Mouse (Mus musculus): ENCODE measurements around the gene Traf1. TPM values are rescaled to one million over a fixed set of nuclear protein-coding genes. Genes with fewer than 3 reads are reported as not detected.

Traf1 gene
- polyA plus RNA-seq, 1 experiment from 2014 or later, result 1.8 TPM

GRCm38 (mm10) chr2:34982906-34983698, 21.5 kb upstream of the Traf1 start:
- H3K27me3 ChIP-seq (replicated peaks; ENCODE audit: control insufficient read depth, insufficient read depth, low read length), result no peaks in the 10 kb centered on the region
- 67% methylated on average over 11 of the region's 11 CpGs for WGBS
- no peak overlapping the region for H3K27ac ChIP-seq (ENCODE audit: low read length)
- H3K4me2 ChIP-seq (ENCODE audit: low read length), result no peak overlapping the region
- ATAC-seq, result no peak
- no peaks in the 10 kb centered on the region for H3K36me3 ChIP-seq (ENCODE audit: control insufficient read depth, insufficient read depth)
- H3K4me1 ChIP-seq (replicated peaks; ENCODE audit: control insufficient read depth, insufficient read depth, low read length), result peaks cover 9% of the 10 kb centered on the region
- no peak overlapping the region for H3K9ac ChIP-seq (replicated peaks; ENCODE audit: low read depth, low read length)
- no peaks in the 10 kb centered on the region for H3K9me3 ChIP-seq (ENCODE audit: control insufficient read depth, low read length)
- no peak overlapping the region for H3K4me3 ChIP-seq (replicated peaks; ENCODE audit: low read length)

GRCm38 (mm10) chr2:34982096-34982724, 20.6 kb upstream of the Traf1 start:
- peaks cover 9% of the 10 kb centered on the region for H3K4me1 ChIP-seq (replicated peaks; ENCODE audit: control insufficient read depth, insufficient read depth, low read length)
- no peaks in the 10 kb centered on the region for H3K27me3 ChIP-seq (replicated peaks; ENCODE audit: control insufficient read depth, insufficient read depth, low read length)
- ATAC-seq, result 0 out of 2 replicates have a peak, but pooled peaks have one; percentile 36
- no peak overlapping the region for H3K4me2 ChIP-seq (ENCODE audit: low read length)
- no peaks in the 10 kb centered on the region for H3K9me3 ChIP-seq (ENCODE audit: control insufficient read depth, low read length)
- no peak overlapping the region for H3K27ac ChIP-seq (ENCODE audit: low read length)
- WGBS, result 30% methylated on average over 14 of the region's 14 CpGs
- no peak overlapping the region for H3K4me3 ChIP-seq (replicated peaks; ENCODE audit: low read length)
- no peaks in the 10 kb centered on the region for H3K36me3 ChIP-seq (ENCODE audit: control insufficient read depth, insufficient read depth)
- no peak overlapping the region for H3K9ac ChIP-seq (replicated peaks; ENCODE audit: low read depth, low read length)

- H3K27ac ChIP-seq (ENCODE audit: low read length), result no peak overlapping the region
- no peak overlapping the region for H3K9ac ChIP-seq (replicated peaks; ENCODE audit: low read depth, low read length)
- no peak for ATAC-seq
- 59% methylated on average over 3 of the region's 3 CpGs for WGBS
- no peaks in the 10 kb centered on the region for H3K36me3 ChIP-seq (ENCODE audit: control insufficient read depth, insufficient read depth)
- no peak overlapping the region for H3K4me2 ChIP-seq (ENCODE audit: low read length)
- no peaks in the 10 kb centered on the region for H3K9me3 ChIP-seq (ENCODE audit: control insufficient read depth, low read length)
- H3K4me3 ChIP-seq (replicated peaks; ENCODE audit: low read length), result no peak overlapping the region
- H3K4me1 ChIP-seq (replicated peaks; ENCODE audit: control insufficient read depth, insufficient read depth, low read length), result peaks cover 9% of the 10 kb centered on the region
- H3K27me3 ChIP-seq (replicated peaks; ENCODE audit: control insufficient read depth, insufficient read depth, low read length), result no peaks in the 10 kb centered on the region
Measured at GRCm38 (mm10) chr2:34979459-34980011, 18.0 kb upstream of the Traf1 start.

GRCm38 (mm10) chr2:34978226-34978625, 16.7 kb upstream of the Traf1 start:
- no peak overlapping the region for H3K9ac ChIP-seq (replicated peaks; ENCODE audit: low read depth, low read length)
- H3K4me2 ChIP-seq (ENCODE audit: low read length), result no peak overlapping the region
- H3K27me3 ChIP-seq (replicated peaks; ENCODE audit: control insufficient read depth, insufficient read depth, low read length), result no peaks in the 10 kb centered on the region
- H3K4me1 ChIP-seq (replicated peaks; ENCODE audit: control insufficient read depth, insufficient read depth, low read length), result peaks cover 9% of the 10 kb centered on the region
- 94% methylated on average over 2 of the region's 2 CpGs for WGBS
- H3K9me3 ChIP-seq (ENCODE audit: control insufficient read depth, low read length), result no peaks in the 10 kb centered on the region
- H3K36me3 ChIP-seq (ENCODE audit: control insufficient read depth, insufficient read depth), result no peaks in the 10 kb centered on the region
- ATAC-seq, result no peak
- H3K27ac ChIP-seq (ENCODE audit: low read length), result no peak overlapping the region
- H3K4me3 ChIP-seq (replicated peaks; ENCODE audit: low read length), result no peak overlapping the region

- WGBS, result 86% methylated on average over 8 of the region's 8 CpGs
- no peaks in the 10 kb centered on the region for H3K36me3 ChIP-seq (ENCODE audit: control insufficient read depth, insufficient read depth)
- peaks cover 7% of the 10 kb centered on the region for H3K4me1 ChIP-seq (replicated peaks; ENCODE audit: control insufficient read depth, insufficient read depth, low read length)
- no peak overlapping the region for H3K4me2 ChIP-seq (ENCODE audit: low read length)
- no peak for ATAC-seq
- H3K9ac ChIP-seq (replicated peaks; ENCODE audit: low read depth, low read length), result no peak overlapping the region
- H3K27me3 ChIP-seq (replicated peaks; ENCODE audit: control insufficient read depth, insufficient read depth, low read length), result no peaks in the 10 kb centered on the region
- H3K27ac ChIP-seq (ENCODE audit: low read length), result no peak overlapping the region
- no peaks in the 10 kb centered on the region for H3K9me3 ChIP-seq (ENCODE audit: control insufficient read depth, low read length)
- no peak overlapping the region for H3K4me3 ChIP-seq (replicated peaks; ENCODE audit: low read length)
Measured at GRCm38 (mm10) chr2:34976945-34977658, 15.5 kb upstream of the Traf1 start.

GRCm38 (mm10) chr2:34976447-34976846, 14.9 kb upstream of the Traf1 start:
- Histone ChIP-seq H3K9me3 (ENCODE audit: control insufficient read depth, low read length) (no peaks in the 10 kb centered on the region), H3K27ac (ENCODE audit: low read length) (no peak overlapping the region), H3K4me3 (replicated peaks; ENCODE audit: low read length) (no peak overlapping the region), H3K4me1 (replicated peaks; ENCODE audit: control insufficient read depth, insufficient read depth, low read length) (peaks cover under 1% of the 10 kb centered on the region; the same call in 1 of the 2 replicates), H3K4me2 (ENCODE audit: low read length) (no peak overlapping the region), H3K9ac (replicated peaks; ENCODE audit: low read depth, low read length) (no peak overlapping the region), H3K36me3 (ENCODE audit: control insufficient read depth, insufficient read depth) (no peaks in the 10 kb centered on the region), H3K27me3 (replicated peaks; ENCODE audit: control insufficient read depth, insufficient read depth, low read length) (no peaks in the 10 kb centered on the region)
- WGBS, result 93% methylated on average over 6 of the region's 6 CpGs
- ATAC-seq, result no peak

GRCm38 (mm10) chr2:34973087-34973486, 11.5 kb upstream of the Traf1 start:
- no peak for ATAC-seq
- Histone ChIP-seq H3K4me3 (replicated peaks; ENCODE audit: low read length) (no peak overlapping the region), H3K4me2 (ENCODE audit: low read length) (no peak overlapping the region), H3K36me3 (ENCODE audit: control insufficient read depth, insufficient read depth) (no peaks in the 10 kb centered on the region), H3K4me1 (replicated peaks; ENCODE audit: control insufficient read depth, insufficient read depth, low read length) (no peaks in the 10 kb centered on the region), H3K27ac (ENCODE audit: low read length) (no peak overlapping the region), H3K9ac (replicated peaks; ENCODE audit: low read depth, low read length) (no peak overlapping the region), H3K9me3 (ENCODE audit: control insufficient read depth, low read length) (no peaks in the 10 kb centered on the region), H3K27me3 (replicated peaks; ENCODE audit: control insufficient read depth, insufficient read depth, low read length) (no peaks in the 10 kb centered on the region)
- 92% methylated on average over 8 of the region's 8 CpGs for WGBS

GRCm38 (mm10) chr2:34971080-34971888, 9.7 kb upstream of the Traf1 start:
- Histone ChIP-seq H3K4me3 (replicated peaks; ENCODE audit: low read length) (no peak overlapping the region), H3K4me2 (ENCODE audit: low read length) (no peak overlapping the region), H3K36me3 (ENCODE audit: control insufficient read depth, insufficient read depth) (no peaks in the 10 kb centered on the region), H3K4me1 (replicated peaks; ENCODE audit: control insufficient read depth, insufficient read depth, low read length) (no peaks in the 10 kb centered on the region), H3K27ac (ENCODE audit: low read length) (no peak overlapping the region), H3K27me3 (replicated peaks; ENCODE audit: control insufficient read depth, insufficient read depth, low read length) (no peaks in the 10 kb centered on the region), H3K9me3 (ENCODE audit: control insufficient read depth, low read length) (no peaks in the 10 kb centered on the region), H3K9ac (replicated peaks; ENCODE audit: low read depth, low read length) (no peak overlapping the region)
- WGBS, result 76% methylated on average over 11 of the region's 11 CpGs
- ATAC-seq, result no peak
